Mouse (Mus musculus): Measurements from ENCODE around the gene Gm5478.
"Not testable (repeated sequence)": the region's sequence is repeated elsewhere in the genome, so short reads cannot be mapped to it uniquely, and the experiment has no call there.

Gene Gm5478

GRCm38 (mm10) chr15:101647280-101647679 is at the start of gene Gm5478:
Gm5478 (minus strand) TSS chr15:101647380.
- DNase-seq (ENCODE audit: low read depth, low spot score), result no peak

GRCm38 (mm10) chr15:101694207-101694606 is 47.0 kb upstream of the Gm5478 start, which contains the start of gene Krt6a:
Krt6a (minus strand) TSS chr15:101694307.
- no peak for DNase-seq (ENCODE audit: low read depth, low spot score)

GRCm38 (mm10) chr15:101690460-101690859 is 43.3 kb upstream of the Gm5478 start:
- not testable (repeated sequence) for DNase-seq (ENCODE audit: low read depth, low spot score)

GRCm38 (mm10) chr15:101688161-101688560 is 41.0 kb upstream of the Gm5478 start:
- no peak for DNase-seq (ENCODE audit: low read depth, low spot score)

GRCm38 (mm10) chr15:101680187-101680586 is 33.0 kb upstream of the Gm5478 start, which contains the start of gene Krt6b:
Krt6b (minus strand) TSS chr15:101680287.
- no peak for DNase-seq (ENCODE audit: low read depth, low spot score)

GRCm38 (mm10) chr15:101675978-101676377 is 28.8 kb upstream of the Gm5478 start:
- DNase-seq (ENCODE audit: low read depth, low spot score), result no peak

GRCm38 (mm10) chr15:101652736-101653265 is 5.6 kb upstream of the Gm5478 start:
- no peak for DNase-seq (ENCODE audit: low read depth, low spot score)

GRCm38 (mm10) chr15:101627884-101628283 is 19.3 kb downstream of the Gm5478 start, which contains the start of gene Gm5414:
Gm5414 (minus strand) TSS chr15:101628188.
- no peak for DNase-seq (ENCODE audit: low read depth, low spot score)

GRCm38 (mm10) chr15:101599123-101599522 is 48.1 kb downstream of the Gm5478 start:
- no peak for DNase-seq (ENCODE audit: low read depth, low spot score)
